Mouse (Mus musculus) kidney, embryonic 14.5 days (tissue): ENCODE measurements at regions not wholly inside any gene's neighbourhood (a gene's known extent, or its start where the extent isn't known, plus 50 kb on each side); places are given as distances from the start of the nearest gene placed in this dataset.

ENCODE experiments used
- ATAC-seq: fragments of 200-750 bp; cut with Nextera tagmentation; 2 replicates; pipeline ENCODE4 v1.8.0; 2017; ENCODE audit warnings: moderate number of reproducible peaks, mild to moderate bottlenecking, moderate TSS enrichment, moderate library complexity; ENCODE audit not compliant: low FRiP score, low TSS enrichment
- H3K27ac ChIP-seq: fragments of 300-500 bp; sonication (generic); 2 replicates; pipeline ENCODE4 v1.5.1; 2014; ENCODE audit warnings: low read depth, mild to moderate bottlenecking, low read length, moderate library complexity, mixed read lengths
- H3K27me3 ChIP-seq: fragments of 300-500 bp; sonication (generic); 2 replicates; pipeline ENCODE4 v1.6.1; 2014; ENCODE audit warnings: mild to moderate bottlenecking, low read length; ENCODE audit not compliant: control insufficient read depth, insufficient read depth
- H3K36me3 ChIP-seq: fragments of 300-500 bp; sonication (generic); 2 replicates; pipeline ENCODE4 v1.6.1; 2014; ENCODE audit warnings: low read length, mixed read lengths; ENCODE audit not compliant: control insufficient read depth, insufficient read depth
- H3K4me1 ChIP-seq: fragments of 300-500 bp; sonication (generic); 2 replicates; pipeline ENCODE4 v1.6.1; 2014; ENCODE audit warnings: low read length, mixed read lengths; ENCODE audit not compliant: control insufficient read depth, insufficient read depth
- H3K4me2 ChIP-seq: fragments of 300-500 bp; sonication (generic); replicated peaks from 2 replicates; pipeline ENCODE4 v1.6.1; 2014; ENCODE audit warnings: low read depth, mild to moderate bottlenecking, low read length
- H3K4me3 ChIP-seq: fragments of 300-500 bp; sonication (generic); 2 replicates; pipeline ENCODE4 v1.5.1; 2014; ENCODE audit warnings: mild to moderate bottlenecking, low read length
- H3K9ac ChIP-seq: fragments of 300-500 bp; sonication (generic); 2 replicates; pipeline ENCODE4 v1.6.1; 2014; ENCODE audit warnings: low read depth, mild to moderate bottlenecking, low read length, moderate library complexity
- H3K9me3 ChIP-seq: fragments of 300-500 bp; sonication (generic); 2 replicates; pipeline ENCODE4 v1.6.1; 2016; ENCODE audit warnings: low read length; ENCODE audit not compliant: control insufficient read depth
- WGBS: fragments of 180-500 bp; shearing (Covaris S2); extraction: QIAGEN DNeasy Blood & Tissue Kit; methylation state at CpG from one replicate; pipeline ENCODE4 v1.1.7; 2014; 5-methylcytosine and 5-hydroxymethylcytosine counted together

DNA sequence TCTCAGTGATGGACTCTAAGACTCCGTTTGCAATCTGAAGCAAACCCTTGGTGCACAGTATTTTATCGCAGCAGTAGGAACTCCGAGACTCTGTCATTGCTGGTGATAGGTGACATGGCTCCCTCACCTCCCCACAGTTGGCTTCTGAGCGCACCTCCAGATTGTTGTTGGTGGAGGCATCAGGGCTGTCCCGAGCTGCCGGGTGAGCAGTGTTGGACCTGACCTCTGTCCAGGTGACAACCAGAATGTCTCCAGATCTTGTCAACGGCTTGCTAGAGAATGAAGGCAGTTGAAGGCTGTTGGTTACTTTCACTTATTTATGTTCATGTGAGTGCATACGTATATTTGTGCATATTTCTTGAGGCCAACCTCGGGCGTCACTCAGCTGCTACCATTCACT, 55.0 kb upstream of the Eef2kmt start:
- no peaks in the 10 kb centered on the region for H3K36me3 ChIP-seq
- WGBS = 90% methylated on average over 10 of the region's 10 CpGs
- H3K27me3 ChIP-seq = peaks cover 11% of the 10 kb centered on the region
- H3K9ac ChIP-seq = no peak overlapping the region
- H3K9me3 ChIP-seq = no peaks in the 10 kb centered on the region
- no peak overlapping the region for H3K4me3 ChIP-seq
- ATAC-seq = no peak
- H3K4me2 ChIP-seq = no peak overlapping the region
- 0 out of 2 replicates have a peak, but pooled peaks cover 4% of the 10 kb centered on the region for H3K4me1 ChIP-seq
- H3K27ac ChIP-seq = no peak overlapping the region

DNA sequence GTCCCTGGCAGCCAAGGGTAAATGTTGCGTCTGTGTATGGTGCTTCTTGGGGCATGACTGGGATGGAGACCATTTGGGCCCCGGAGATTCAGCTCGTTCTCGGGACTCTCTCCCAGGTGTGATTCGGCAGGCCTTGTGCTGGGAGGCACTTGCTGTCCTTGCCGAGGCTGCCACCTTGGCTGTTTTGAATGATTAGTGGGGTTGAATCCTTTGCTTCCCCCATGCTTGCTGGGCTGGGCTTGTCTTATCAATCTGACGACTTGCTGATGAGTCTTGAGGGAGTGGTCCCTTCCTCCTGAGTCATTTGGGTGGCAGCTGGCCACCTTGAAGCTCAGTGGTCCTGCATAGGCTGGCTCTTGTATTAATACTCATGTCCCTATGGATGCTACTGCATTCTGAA, 52.0 kb upstream of the Eef2kmt start:
- no peak overlapping the region for H3K4me2 ChIP-seq
- WGBS = 70% methylated on average over 7 of the region's 7 CpGs
- H3K9ac ChIP-seq = no peak overlapping the region
- no peak for ATAC-seq
- 0 out of 2 replicates have a peak, but pooled peaks cover 4% of the 10 kb centered on the region for H3K4me1 ChIP-seq
- no peak overlapping the region for H3K27ac ChIP-seq
- H3K4me3 ChIP-seq = no peak overlapping the region
- peaks cover 11% of the 10 kb centered on the region for H3K27me3 ChIP-seq
- no peaks in the 10 kb centered on the region for H3K36me3 ChIP-seq
- no peaks in the 10 kb centered on the region for H3K9me3 ChIP-seq

DNA sequence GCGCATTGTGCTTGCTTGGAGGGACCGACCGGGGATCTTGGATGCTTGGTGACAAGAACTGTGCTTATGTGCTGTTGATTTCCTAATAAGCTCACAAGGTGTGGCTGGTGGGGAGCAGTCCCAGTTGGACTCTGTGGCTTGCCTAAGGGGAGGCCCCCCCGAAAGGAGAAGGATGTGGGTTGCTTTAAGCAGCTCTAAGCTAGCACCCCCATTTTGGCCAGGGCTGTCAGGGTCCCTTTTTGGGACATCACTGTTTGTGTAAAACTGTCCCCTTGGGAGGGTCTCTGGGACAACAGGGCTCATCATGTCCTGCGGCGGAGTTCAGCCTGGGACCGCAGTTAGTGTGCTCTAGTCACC, 51.4 kb upstream of the Eef2kmt start:
- Histone ChIP-seq H3K36me3 (no peaks in the 10 kb centered on the region), H3K9me3 (no peaks in the 10 kb centered on the region), H3K4me3 (peak overlapping the region; percentile 40), H3K4me1 (0 out of 2 replicates have a peak, but pooled peaks cover 4% of the 10 kb centered on the region), H3K9ac (peak overlapping the region; percentile 57; the same call in 1 of the 2 replicates), H3K27ac (no peak overlapping the region), H3K27me3 (peaks cover 11% of the 10 kb centered on the region), H3K4me2 (peak overlapping the region; percentile 92)
- 0 out of 2 replicates have a peak, but pooled peaks have one; percentile 25 for ATAC-seq
- WGBS = 66% methylated on average over 7 of the region's 7 CpGs

DNA sequence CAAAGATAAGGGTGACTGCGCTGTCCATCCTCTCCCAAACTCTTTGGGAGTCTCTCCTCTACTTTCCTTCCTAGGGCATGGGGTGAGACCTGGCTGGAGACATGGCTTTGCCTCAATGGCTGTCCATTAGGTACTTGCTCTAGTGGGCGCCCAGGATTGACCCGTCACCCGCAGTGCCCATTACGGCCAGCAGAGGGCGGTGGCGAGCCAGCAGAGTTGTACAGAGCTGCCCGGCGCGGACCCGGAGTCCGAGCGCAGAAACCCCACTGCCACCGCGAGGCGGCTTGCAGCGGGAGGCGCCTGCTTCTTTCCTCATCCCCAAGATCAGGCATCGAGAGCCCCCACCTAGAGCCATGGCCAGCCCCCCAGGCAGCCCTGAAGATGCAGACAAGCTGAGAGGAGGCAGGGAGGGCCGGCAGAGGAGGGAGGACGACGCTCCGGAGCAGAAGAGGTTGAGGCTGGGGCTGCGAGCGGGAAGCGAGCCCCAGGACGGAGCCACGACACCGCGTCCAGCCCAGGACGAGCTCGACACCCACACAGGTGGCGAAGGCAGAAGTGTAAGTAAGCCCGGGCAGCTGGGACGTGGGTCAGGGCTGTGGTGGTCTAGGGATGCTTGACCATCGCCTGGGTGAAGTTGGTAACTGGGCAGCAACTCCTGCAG, 50.9 kb upstream of the Eef2kmt start:
- Histone ChIP-seq H3K4me1 (0 out of 2 replicates have a peak, but pooled peaks cover 4% of the 10 kb centered on the region), H3K36me3 (no peaks in the 10 kb centered on the region), H3K9ac (peak overlapping the region; percentile 57), H3K4me3 (peak overlapping the region; percentile 40), H3K27ac (no peak overlapping the region), H3K27me3 (peaks cover 11% of the 10 kb centered on the region), H3K4me2 (peak overlapping the region; percentile 92), H3K9me3 (no peaks in the 10 kb centered on the region)
- ATAC-seq = peak; percentile 90
- WGBS = under 1% methylated on average over 36 of the region's 36 CpGs
